Mouse (Mus musculus): ENCODE results near the gene Grem2.

Gene Grem2

DNA sequence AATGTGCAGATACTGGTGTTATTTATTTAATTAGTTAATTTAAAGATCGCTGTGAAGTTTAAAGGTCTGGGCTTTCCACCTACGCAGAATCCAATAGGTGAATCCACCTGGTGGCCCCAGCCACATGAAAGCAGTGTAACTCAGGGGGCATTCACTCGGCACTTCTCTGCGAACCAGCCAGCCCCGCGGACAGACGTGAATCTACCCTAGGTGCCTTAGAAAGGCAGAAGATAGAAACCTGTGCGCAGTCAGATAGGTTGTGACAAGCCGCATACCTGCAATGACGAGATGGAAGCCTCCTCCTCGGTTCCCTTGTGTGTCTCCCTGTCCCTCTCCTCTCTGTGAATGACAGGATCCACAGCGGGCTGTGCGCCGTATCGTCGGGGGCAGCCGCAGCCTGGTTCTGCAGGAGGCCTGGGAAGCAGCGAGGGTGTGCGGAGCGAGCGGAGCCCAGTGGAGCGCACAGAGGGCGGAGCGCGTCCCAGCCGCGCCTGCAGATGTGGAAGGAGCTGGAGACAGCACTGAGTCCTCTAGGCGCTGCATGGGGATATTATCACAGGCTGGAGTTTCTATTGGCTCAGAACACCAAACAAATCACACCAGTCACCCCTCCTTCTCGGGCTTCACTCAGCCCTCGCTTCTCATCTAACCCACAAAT lies at the start of gene Grem2:
Grem2 (minus strand) TSS at position 522 of the 658 bp plus-strand sequence.
- no peak for DNase-seq (ENCODE audit: low read depth, low spot score)

DNA sequence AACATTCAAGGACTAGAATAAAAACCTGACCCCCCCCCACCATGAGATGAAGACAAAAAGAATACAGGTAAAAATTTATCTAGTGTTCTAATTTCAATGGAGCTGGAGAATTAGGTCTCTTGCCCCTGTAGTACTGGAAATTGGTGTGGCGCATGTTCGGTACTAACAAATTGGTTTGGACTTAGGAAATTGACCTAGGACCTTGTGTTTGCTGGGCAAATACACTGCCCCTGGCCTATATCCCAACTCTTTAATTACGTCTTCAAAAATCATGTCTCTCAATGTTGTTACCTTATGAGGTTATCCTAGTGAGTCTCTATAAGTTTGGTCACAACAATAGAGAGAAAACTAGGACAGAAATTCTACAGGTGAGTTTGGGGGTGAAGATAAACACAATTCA lies 38.2 kb upstream of the Grem2 start:
- no peak for DNase-seq (ENCODE audit: low read depth, low spot score)
- Histone ChIP-seq H3K36me3 (ENCODE audit: control insufficient read depth, insufficient read depth, low read length, poor library complexity, severe bottlenecking) (no peaks in the 10 kb centered on the region), H3K27me3 (ENCODE audit: control insufficient read depth, insufficient read depth, low read length, poor library complexity, severe bottlenecking) (no peaks in the 10 kb centered on the region)

More for the DNA sequence above, at the start of gene Grem2:
- Histone ChIP-seq H3K27me3 (ENCODE audit: control insufficient read depth, insufficient read depth, low read length, poor library complexity, severe bottlenecking) (no peaks in the 10 kb centered on the region), H3K36me3 (ENCODE audit: control insufficient read depth, insufficient read depth, low read length, poor library complexity, severe bottlenecking) (no peaks in the 10 kb centered on the region)

- DNase-seq (ENCODE audit: low read depth, low spot score), result no peak
- Histone ChIP-seq H3K36me3 (ENCODE audit: control insufficient read depth, insufficient read depth, low read length, poor library complexity, severe bottlenecking) (no peaks in the 10 kb centered on the region), H3K27me3 (ENCODE audit: control insufficient read depth, insufficient read depth, low read length, poor library complexity, severe bottlenecking) (no peaks in the 10 kb centered on the region)
These were observed 9.5 kb upstream of the Grem2 start for GRCm38 (mm10) chr1:174931003-174931619.

- Histone ChIP-seq H3K27me3 (ENCODE audit: control insufficient read depth, insufficient read depth, low read length, poor library complexity, severe bottlenecking) (no peaks in the 10 kb centered on the region), H3K36me3 (ENCODE audit: control insufficient read depth, insufficient read depth, low read length, poor library complexity, severe bottlenecking) (no peaks in the 10 kb centered on the region)
- DNase-seq (ENCODE audit: low read depth, low spot score), result no peak
These were observed 8.0 kb upstream of the Grem2 start for GRCm38 (mm10) chr1:174929459-174930181.

- DNase-seq (ENCODE audit: low read depth, low spot score), result no peak
- Histone ChIP-seq H3K36me3 (ENCODE audit: control insufficient read depth, insufficient read depth, low read length, poor library complexity, severe bottlenecking) (no peaks in the 10 kb centered on the region), H3K27me3 (ENCODE audit: control insufficient read depth, insufficient read depth, low read length, poor library complexity, severe bottlenecking) (no peaks in the 10 kb centered on the region)
These were observed 2.7 kb downstream of the Grem2 start for GRCm38 (mm10) chr1:174918949-174919348.

GRCm38 (mm10) chr1:174918236-174918870 lies 3.3 kb downstream of the Grem2 start:
- DNase-seq (ENCODE audit: low read depth, low spot score), result no peak
- no peaks in the 10 kb centered on the region for H3K36me3 ChIP-seq (ENCODE audit: control insufficient read depth, insufficient read depth, low read length, poor library complexity, severe bottlenecking)
- no peaks in the 10 kb centered on the region for H3K27me3 ChIP-seq (ENCODE audit: control insufficient read depth, insufficient read depth, low read length, poor library complexity, severe bottlenecking)

- DNase-seq (ENCODE audit: low read depth, low spot score), result no peak
These were observed 11.8 kb downstream of the Grem2 start for GRCm38 (mm10) chr1:174909834-174910233.

DNA sequence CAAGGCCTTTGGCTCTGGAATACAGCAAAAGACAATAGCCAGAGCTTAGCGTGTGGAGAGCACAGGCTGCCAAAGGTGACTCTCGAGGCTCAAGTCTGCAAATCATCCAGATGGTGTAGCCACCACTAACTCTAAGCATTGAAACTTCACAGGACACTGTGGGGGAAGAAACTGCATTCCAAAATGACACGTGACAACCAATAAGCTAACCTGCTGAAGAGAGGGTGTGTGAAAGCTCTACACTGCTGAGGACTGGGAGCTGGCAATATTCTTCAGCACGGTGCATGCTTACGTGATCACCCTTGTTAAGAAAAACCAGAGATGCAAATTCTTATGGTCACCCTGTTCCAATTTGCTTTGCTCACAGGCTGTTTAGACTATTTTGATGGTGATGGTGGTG lies 13.4 kb downstream of the Grem2 start:
- no peaks in the 10 kb centered on the region for H3K36me3 ChIP-seq (ENCODE audit: control insufficient read depth, insufficient read depth, low read length, poor library complexity, severe bottlenecking)
- H3K27me3 ChIP-seq (ENCODE audit: control insufficient read depth, insufficient read depth, low read length, poor library complexity, severe bottlenecking), result no peaks in the 10 kb centered on the region
- DNase-seq (ENCODE audit: low read depth, low spot score), result no peak

More at GRCm38 (mm10) chr1:174909834-174910233, 11.8 kb downstream of the Grem2 start:
- H3K27me3 ChIP-seq (ENCODE audit: control insufficient read depth, insufficient read depth, low read length, poor library complexity, severe bottlenecking), result no peaks in the 10 kb centered on the region
- no peaks in the 10 kb centered on the region for H3K36me3 ChIP-seq (ENCODE audit: control insufficient read depth, insufficient read depth, low read length, poor library complexity, severe bottlenecking)

GRCm38 (mm10) chr1:174907637-174908036 lies 14.0 kb downstream of the Grem2 start:
- H3K27me3 ChIP-seq (ENCODE audit: control insufficient read depth, insufficient read depth, low read length, poor library complexity, severe bottlenecking), result no peaks in the 10 kb centered on the region
- no peak for DNase-seq (ENCODE audit: low read depth, low spot score)

GRCm38 (mm10) chr1:174902755-174903154 lies 18.9 kb downstream of the Grem2 start:
- Histone ChIP-seq H3K27me3 (ENCODE audit: control insufficient read depth, insufficient read depth, low read length, poor library complexity, severe bottlenecking) (no peaks in the 10 kb centered on the region), H3K36me3 (ENCODE audit: control insufficient read depth, insufficient read depth, low read length, poor library complexity, severe bottlenecking) (no peaks in the 10 kb centered on the region)
- DNase-seq (ENCODE audit: low read depth, low spot score), result no peak

More at GRCm38 (mm10) chr1:174907637-174908036, 14.0 kb downstream of the Grem2 start:
- H3K36me3 ChIP-seq (ENCODE audit: control insufficient read depth, insufficient read depth, low read length, poor library complexity, severe bottlenecking), result no peaks in the 10 kb centered on the region

GRCm38 (mm10) chr1:174892471-174892870 lies 29.1 kb downstream of the Grem2 start:
- Histone ChIP-seq H3K27me3 (ENCODE audit: control insufficient read depth, insufficient read depth, low read length, poor library complexity, severe bottlenecking) (no peaks in the 10 kb centered on the region), H3K36me3 (ENCODE audit: control insufficient read depth, insufficient read depth, low read length, poor library complexity, severe bottlenecking) (no peaks in the 10 kb centered on the region)
- DNase-seq (ENCODE audit: low read depth, low spot score), result no peak

GRCm38 (mm10) chr1:174888684-174889405 lies 32.8 kb downstream of the Grem2 start:
- DNase-seq (ENCODE audit: low read depth, low spot score), result no peak
- Histone ChIP-seq H3K27me3 (ENCODE audit: control insufficient read depth, insufficient read depth, low read length, poor library complexity, severe bottlenecking) (no peaks in the 10 kb centered on the region), H3K36me3 (ENCODE audit: control insufficient read depth, insufficient read depth, low read length, poor library complexity, severe bottlenecking) (no peaks in the 10 kb centered on the region)

DNA sequence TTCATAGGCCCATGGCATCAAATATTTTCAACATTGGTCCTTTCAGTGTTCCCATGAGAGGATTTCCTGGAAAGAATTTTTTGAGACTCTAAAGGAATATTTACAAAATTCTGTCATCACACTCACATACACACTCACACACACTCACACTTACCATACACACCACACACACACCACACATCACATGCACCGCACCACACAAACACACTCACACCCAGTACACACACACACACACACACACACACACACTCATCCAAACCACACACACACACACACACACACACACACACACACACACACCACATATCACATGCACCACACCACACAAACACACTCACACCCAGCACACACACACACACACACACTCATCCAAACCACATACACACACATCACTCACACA lies 33.5 kb downstream of the Grem2 start:
- H3K27me3 ChIP-seq (ENCODE audit: control insufficient read depth, insufficient read depth, low read length, poor library complexity, severe bottlenecking), result no peaks in the 10 kb centered on the region
- DNase-seq (ENCODE audit: low read depth, low spot score), result no peak
- no peaks in the 10 kb centered on the region for H3K36me3 ChIP-seq (ENCODE audit: control insufficient read depth, insufficient read depth, low read length, poor library complexity, severe bottlenecking)

DNA sequence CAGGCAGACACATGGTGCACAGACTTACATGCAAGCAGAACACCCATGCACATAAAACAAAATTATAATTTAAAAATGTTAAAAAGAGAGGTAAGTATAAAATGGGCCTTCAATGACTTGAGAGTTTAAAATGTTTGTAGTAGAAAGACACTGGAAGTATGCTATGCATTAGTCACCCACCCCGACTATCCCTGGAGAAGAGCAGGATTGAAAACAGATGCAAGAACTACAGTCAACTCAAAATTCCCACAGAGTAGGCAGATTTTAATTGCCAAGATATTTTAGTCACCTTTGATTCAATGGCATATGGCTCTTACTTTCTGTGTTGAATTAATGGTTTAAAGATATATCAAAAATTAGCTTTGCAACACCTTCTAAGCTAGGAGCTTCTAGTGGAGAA lies 39.1 kb downstream of the Grem2 start:
- no peak for DNase-seq (ENCODE audit: low read depth, low spot score)

More for the DNA sequence above, 39.1 kb downstream of the Grem2 start:
- no peaks in the 10 kb centered on the region for H3K27me3 ChIP-seq (ENCODE audit: control insufficient read depth, insufficient read depth, low read length, poor library complexity, severe bottlenecking)
- no peaks in the 10 kb centered on the region for H3K36me3 ChIP-seq (ENCODE audit: control insufficient read depth, insufficient read depth, low read length, poor library complexity, severe bottlenecking)
